Mouse (Mus musculus) intestine, embryonic 14.5 days (tissue): ENCODE results near the gene Zdhhc19. TPM values are rescaled to one million over a fixed set of nuclear protein-coding genes. Genes with fewer than 3 reads are reported as not detected.

Source experiments
- ATAC-seq: fragments of 200-750 bp; cut with Nextera tagmentation; replicated peaks from 2 replicates; pipeline ENCODE4 v1.8.0; 2017; ENCODE audit warnings: low read depth, moderate number of reproducible peaks, moderate TSS enrichment, moderate library complexity; ENCODE audit not compliant: low FRiP score, low TSS enrichment
- DNase-seq: peaks from one replicate; pipeline ENCODE4 v3.0.0-alpha.2; 2018; ENCODE audit warnings: low spot score
- H3K27ac ChIP-seq: fragments of 300-500 bp; sonication (generic); 2 replicates; pipeline ENCODE4 v1.5.1; 2014; ENCODE audit warnings: low read depth, mild to moderate bottlenecking, control low read depth
- H3K27me3 ChIP-seq: fragments of 300-500 bp; sonication (generic); replicated peaks from 2 replicates; pipeline ENCODE4 v1.6.1; 2014; ENCODE audit warnings: low read length, control low read depth; ENCODE audit not compliant: control insufficient read depth, insufficient read depth
- H3K36me3 ChIP-seq: fragments of 300-500 bp; sonication (generic); 2 replicates; pipeline ENCODE4 v1.6.1; 2014; ENCODE audit warnings: low read length, control low read depth; ENCODE audit not compliant: control insufficient read depth, insufficient read depth
- H3K4me1 ChIP-seq: fragments of 300-500 bp; sonication (generic); replicated peaks from 2 replicates; pipeline ENCODE4 v1.6.1; 2014; ENCODE audit warnings: low read length, control low read depth, mixed read lengths; ENCODE audit not compliant: control insufficient read depth, insufficient read depth
- H3K4me2 ChIP-seq: fragments of 300-500 bp; sonication (generic); 2 replicates; pipeline ENCODE4 v1.6.1; 2014; ENCODE audit warnings: low read length
- H3K4me3 ChIP-seq: fragments of 300-500 bp; sonication (generic); 2 replicates; pipeline ENCODE4 v1.5.1; 2014; ENCODE audit warnings: low read depth, low read length, control low read depth, mixed read lengths
- H3K9ac ChIP-seq: fragments of 300-500 bp; sonication (generic); 2 replicates; pipeline ENCODE4 v1.6.1; 2014; ENCODE audit warnings: mild to moderate bottlenecking, low read length
- H3K9me3 ChIP-seq: fragments of 300-500 bp; sonication (generic); 2 replicates; pipeline ENCODE4 v1.6.1; 2016; ENCODE audit warnings: low read length, control low read depth; ENCODE audit not compliant: control insufficient read depth
- WGBS: fragments of 180-500 bp; shearing (Covaris S2); extraction: QIAGEN DNeasy Blood & Tissue Kit; methylation state at CpG from one replicate; pipeline ENCODE4 v1.1.7; 2014; 5-methylcytosine and 5-hydroxymethylcytosine counted together
- polyA plus RNA-seq: library from polyadenylated mRNA; unstranded; fragments of >200 nt; fragmentation: Nextera tagmentation; extraction: Ambion mirVana; gene quantifications from 2 replicates; pipeline ENCODE4 v1.2.1, GENCODE M21; 2014

Gene Zdhhc19
- polyA plus RNA-seq, 1 experiment from 2014 or later: 0.20 TPM

DNA sequence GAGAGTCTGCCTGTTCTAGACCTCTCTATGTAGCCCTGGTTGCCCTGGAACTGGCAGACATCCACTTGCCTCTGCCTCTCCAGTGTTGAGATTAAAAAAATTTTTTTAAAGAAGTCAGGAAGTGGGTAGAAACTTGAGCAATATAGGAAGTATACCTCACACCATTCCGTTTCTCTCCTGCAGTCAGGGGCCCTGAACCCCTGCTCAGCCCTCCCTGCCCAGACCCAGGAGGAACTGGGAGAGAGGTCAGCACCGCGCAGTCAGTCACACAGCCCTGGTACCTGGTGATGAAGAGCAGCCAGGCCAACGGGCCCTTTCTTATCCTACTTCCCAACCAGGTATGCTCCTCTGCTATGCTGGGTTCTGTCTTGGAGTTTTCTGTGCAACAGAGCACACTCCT is 54.0 kb downstream of the Zdhhc19 start:
- Histone ChIP-seq H3K9me3 (0 out of 2 replicates have a peak, but pooled peaks cover 3% of the 10 kb centered on the region), H3K4me2 (no peak overlapping the region), H3K27me3 (no peaks in the 10 kb centered on the region), H3K9ac (no peak overlapping the region), H3K4me3 (no peak overlapping the region), H3K36me3 (no peaks in the 10 kb centered on the region), H3K4me1 (no peaks in the 10 kb centered on the region), H3K27ac (no peak overlapping the region)
- 81% methylated on average over 4 of the region's 4 CpGs for WGBS
- no peak for ATAC-seq
- no peak for DNase-seq

GRCm38 (mm10) chr16:32550487-32550886 is 54.4 kb downstream of the Zdhhc19 start:
- Histone ChIP-seq H3K27me3 (no peaks in the 10 kb centered on the region), H3K9ac (no peak overlapping the region), H3K36me3 (no peaks in the 10 kb centered on the region), H3K27ac (no peak overlapping the region), H3K4me3 (no peak overlapping the region), H3K9me3 (0 out of 2 replicates have a peak, but pooled peaks cover 3% of the 10 kb centered on the region), H3K4me2 (no peak overlapping the region), H3K4me1 (no peaks in the 10 kb centered on the region)
- DNase-seq (no peak), ATAC-seq (no peak)
- WGBS: 81% methylated on average over 5 of the region's 5 CpGs

GRCm38 (mm10) chr16:32551346-32551747 is 55.3 kb downstream of the Zdhhc19 start:
- Histone ChIP-seq H3K4me1 (no peaks in the 10 kb centered on the region), H3K36me3 (no peaks in the 10 kb centered on the region), H3K27me3 (no peaks in the 10 kb centered on the region), H3K4me2 (no peak overlapping the region), H3K27ac (no peak overlapping the region), H3K9ac (no peak overlapping the region), H3K9me3 (0 out of 2 replicates have a peak, but pooled peaks cover 3% of the 10 kb centered on the region), H3K4me3 (no peak overlapping the region)
- 22% methylated on average over 2 of the region's 2 CpGs for WGBS
- DNase-seq: no peak
- peak; percentile 64 for ATAC-seq

DNA sequence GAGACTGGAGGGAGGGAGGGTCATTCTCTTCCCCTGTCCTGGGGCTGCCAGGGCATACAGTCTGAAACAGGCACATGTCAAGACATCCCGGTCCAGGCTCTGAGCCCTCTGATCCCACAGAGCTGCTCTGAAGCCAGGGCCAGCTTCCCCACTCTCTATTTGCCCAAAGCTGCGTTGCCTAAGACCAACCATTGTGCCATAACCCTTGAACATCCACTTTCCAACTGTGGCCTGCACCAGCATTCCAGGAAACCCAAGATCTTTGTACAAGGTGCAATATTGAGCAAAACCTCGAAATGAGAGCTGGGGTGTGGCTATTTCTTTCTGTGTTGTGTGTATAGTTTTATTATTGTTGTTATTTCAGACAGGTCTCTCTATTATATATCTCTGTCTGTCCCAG is 59.5 kb downstream of the Zdhhc19 start:
- no peak overlapping the region for H3K27ac ChIP-seq
- 76% methylated on average over 3 of the region's 3 CpGs for WGBS
- DNase-seq (no peak), ATAC-seq (no peak)
- H3K4me2 ChIP-seq: no peak overlapping the region
- no peaks in the 10 kb centered on the region for H3K27me3 ChIP-seq
- no peaks in the 10 kb centered on the region for H3K36me3 ChIP-seq
- no peak overlapping the region for H3K9ac ChIP-seq
- H3K4me1 ChIP-seq: no peaks in the 10 kb centered on the region
- H3K9me3 ChIP-seq: no peaks in the 10 kb centered on the region
- no peak overlapping the region for H3K4me3 ChIP-seq

GRCm38 (mm10) chr16:32559493-32559892 is 63.4 kb downstream of the Zdhhc19 start:
- DNase-seq: no peak
- 62% methylated on average over 4 of the region's 4 CpGs for WGBS
- H3K27me3 ChIP-seq: no peaks in the 10 kb centered on the region
- H3K4me1 ChIP-seq: no peaks in the 10 kb centered on the region
- no peak overlapping the region for H3K9ac ChIP-seq
- no peaks in the 10 kb centered on the region for H3K9me3 ChIP-seq
- H3K4me2 ChIP-seq: no peak overlapping the region
- no peak for ATAC-seq
- no peak overlapping the region for H3K27ac ChIP-seq
- H3K4me3 ChIP-seq: no peak overlapping the region
- no peaks in the 10 kb centered on the region for H3K36me3 ChIP-seq

- DNase-seq (no peak), ATAC-seq (peak; percentile 72; the same call in 1 of the 2 replicates)
- no peak overlapping the region for H3K4me2 ChIP-seq
- no peaks in the 10 kb centered on the region for H3K4me1 ChIP-seq
- H3K27ac ChIP-seq: peak overlapping the region; percentile 65
- H3K36me3 ChIP-seq: no peaks in the 10 kb centered on the region
- no peak overlapping the region for H3K4me3 ChIP-seq
- no peaks in the 10 kb centered on the region for H3K27me3 ChIP-seq
- no peaks in the 10 kb centered on the region for H3K9me3 ChIP-seq
- H3K9ac ChIP-seq: no peak overlapping the region
- WGBS: 66% methylated on average over 5 of the region's 5 CpGs
Observed at GRCm38 (mm10) chr16:32563056-32563793, 67.2 kb downstream of the Zdhhc19 start.

GRCm38 (mm10) chr16:32567282-32567681 is 71.2 kb downstream of the Zdhhc19 start:
- 73% methylated on average over 4 of the region's 4 CpGs for WGBS
- ATAC-seq: no peak

GRCm38 (mm10) chr16:32568401-32568800 is 72.3 kb downstream of the Zdhhc19 start:
- Histone ChIP-seq H3K36me3 (no peaks in the 10 kb centered on the region), H3K4me1 (no peaks in the 10 kb centered on the region), H3K4me3 (no peak overlapping the region), H3K9ac (no peak overlapping the region), H3K9me3 (no peaks in the 10 kb centered on the region), H3K4me2 (no peak overlapping the region), H3K27ac (no peak overlapping the region), H3K27me3 (no peaks in the 10 kb centered on the region)
- ATAC-seq (no peak), DNase-seq (no peak)
- 54% methylated on average over 6 of the region's 6 CpGs for WGBS

More at GRCm38 (mm10) chr16:32567282-32567681, 71.2 kb downstream of the Zdhhc19 start:
- H3K4me3 ChIP-seq: no peak overlapping the region
- no peaks in the 10 kb centered on the region for H3K36me3 ChIP-seq
- no peaks in the 10 kb centered on the region for H3K27me3 ChIP-seq
- no peaks in the 10 kb centered on the region for H3K9me3 ChIP-seq
- H3K9ac ChIP-seq: no peak overlapping the region
- no peak for DNase-seq
- H3K4me2 ChIP-seq: no peak overlapping the region
- no peak overlapping the region for H3K27ac ChIP-seq
- H3K4me1 ChIP-seq: no peaks in the 10 kb centered on the region

- no peaks in the 10 kb centered on the region for H3K27me3 ChIP-seq
- no peak overlapping the region for H3K4me3 ChIP-seq
- H3K36me3 ChIP-seq: no peaks in the 10 kb centered on the region
- no peak for DNase-seq
- WGBS: 92% methylated on average over 3 of the region's 3 CpGs
- no peak overlapping the region for H3K27ac ChIP-seq
- no peak overlapping the region for H3K9ac ChIP-seq
- H3K4me1 ChIP-seq: no peaks in the 10 kb centered on the region
- no peak for ATAC-seq
- no peaks in the 10 kb centered on the region for H3K9me3 ChIP-seq
- H3K4me2 ChIP-seq: no peak overlapping the region
Observed at GRCm38 (mm10) chr16:32570042-32570441, 74.0 kb downstream of the Zdhhc19 start.
